Mouse (Mus musculus) E14TG2a.4 (cell line): Measurements from ENCODE around the gene Ryr1.

Experiments
- H3K27me3 ChIP-seq: 2 replicates; pipeline ENCODE4 v1.6.1; 2014; ENCODE audit warnings: low read length, control low read depth; ENCODE audit not compliant: insufficient read depth
- H3K36me3 ChIP-seq: 2 replicates; pipeline ENCODE4 v1.6.1; 2014; ENCODE audit warnings: low read length, control low read depth; ENCODE audit not compliant: insufficient read depth
- H3K4me1 ChIP-seq: replicated peaks from 2 replicates; pipeline ENCODE4 v1.6.1; 2014; ENCODE audit warnings: low read depth, low read length, control low read depth
- H3K4me3 ChIP-seq: replicated peaks from 2 replicates; pipeline ENCODE4 v1.5.1; 2014; ENCODE audit warnings: mild to moderate bottlenecking, low read length
- H3K9me3 ChIP-seq: 2 replicates; pipeline ENCODE4 v1.6.1; 2014; ENCODE audit warnings: low read length, control low read depth
- CTCF ChIP-seq: conservative IDR thresholded peaks from 2 replicates; pipeline ENCODE4 v1.5.1; 2014; ENCODE audit warnings: low read length
- NANOG ChIP-seq: IDR thresholded peaks from 2 replicates; pipeline ENCODE4 v1.6.1; 2014; ENCODE audit warnings: borderline replicate concordance, low read length, mixed read lengths
- POU5F1 ChIP-seq: IDR thresholded peaks from 2 replicates; pipeline ENCODE4 v1.6.1; 2014; ENCODE audit warnings: low read length, borderline replicate concordance

Ryr1 gene

GRCm38 (mm10) chr7:28966181-28966580 lies 158.8 kb downstream of the Ryr1 start:
- H3K36me3 ChIP-seq, result peaks cover 24% of the 10 kb centered on the region
- no peaks in the 10 kb centered on the region for H3K27me3 ChIP-seq
- no peaks in the 10 kb centered on the region for H3K9me3 ChIP-seq
- H3K4me3 ChIP-seq, result peak overlapping the region; percentile 52
- TF ChIP-seq NANOG (no peak), CTCF (no peak), POU5F1 (no peak)
- H3K4me1 ChIP-seq, result peaks cover 82% of the 10 kb centered on the region

- Histone ChIP-seq H3K9me3 (no peaks in the 10 kb centered on the region), H3K4me3 (peak overlapping the region; percentile 26; the same call in 1 of the 2 replicates), H3K36me3 (peaks cover 20% of the 10 kb centered on the region), H3K4me1 (peaks cover 82% of the 10 kb centered on the region), H3K27me3 (no peaks in the 10 kb centered on the region)
- no peak for TF ChIP-seq CTCF
- TF ChIP-seq POU5F1, result no peak
- TF ChIP-seq NANOG, result no peak
These were observed 159.6 kb downstream of the Ryr1 start for GRCm38 (mm10) chr7:28965346-28965840.

- Histone ChIP-seq H3K27me3 (no peaks in the 10 kb centered on the region), H3K4me3 (peak overlapping the region; percentile 65), H3K4me1 (peaks cover 82% of the 10 kb centered on the region), H3K36me3 (peaks cover 21% of the 10 kb centered on the region), H3K9me3 (no peaks in the 10 kb centered on the region)
- 0 out of 2 replicates have a peak, but pooled peaks have one; percentile 45 for TF ChIP-seq POU5F1
- no peak for TF ChIP-seq CTCF
- TF ChIP-seq NANOG, result peak; percentile 99
These were observed 161.5 kb downstream of the Ryr1 start for GRCm38 (mm10) chr7:28963399-28963923.

DNA sequence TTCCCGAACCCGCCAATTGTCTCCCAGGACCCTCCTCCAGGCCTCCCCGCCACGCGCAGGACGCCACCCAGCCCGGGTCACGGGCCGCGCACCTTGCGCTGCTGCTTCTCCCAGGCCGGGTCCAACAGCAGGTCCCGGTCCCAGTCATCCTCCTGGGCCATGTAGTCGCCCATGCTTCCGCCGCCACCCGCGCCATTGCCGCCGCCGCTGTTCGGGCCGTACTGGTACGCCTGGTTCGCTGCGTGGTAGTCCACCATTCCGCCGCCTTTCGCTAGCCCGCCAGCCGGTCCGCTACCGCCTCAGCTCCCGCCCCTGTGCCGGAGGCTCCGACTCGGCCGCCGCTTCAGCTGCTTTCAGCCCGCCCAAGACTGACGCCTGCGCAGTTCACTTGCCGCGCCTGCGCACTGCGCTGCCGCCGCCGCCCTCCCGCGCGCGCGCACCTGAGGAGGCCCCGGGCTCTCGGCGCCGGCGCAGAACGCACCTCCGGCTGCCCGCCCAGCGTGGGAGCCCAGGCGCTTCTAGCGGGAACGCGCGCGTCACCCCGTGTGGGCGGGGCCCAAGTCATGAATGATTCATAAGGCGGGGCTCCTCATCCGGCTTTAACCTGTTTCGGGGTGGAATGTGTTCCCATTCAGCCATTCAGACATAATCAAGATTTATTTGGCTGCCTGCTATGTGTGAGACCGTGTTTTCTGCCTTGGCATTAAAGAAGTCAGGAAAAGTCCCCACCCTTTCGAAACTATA lies 162.9 kb downstream of the Ryr1 start, which contains the start of gene Actn4:
Gene Actn4 (minus strand): TSS at position 414 of the 744 bp plus-strand sequence.
- Histone ChIP-seq H3K36me3 (peaks cover 31% of the 10 kb centered on the region), H3K27me3 (no peaks in the 10 kb centered on the region), H3K9me3 (no peaks in the 10 kb centered on the region), H3K4me3 (peak within 1 kb of the TSS; percentile 100), H3K4me1 (peaks cover 84% of the 10 kb centered on the region)
- TF ChIP-seq CTCF, result no peak
- TF ChIP-seq POU5F1, result no peak
- TF ChIP-seq NANOG, result no peak

DNA sequence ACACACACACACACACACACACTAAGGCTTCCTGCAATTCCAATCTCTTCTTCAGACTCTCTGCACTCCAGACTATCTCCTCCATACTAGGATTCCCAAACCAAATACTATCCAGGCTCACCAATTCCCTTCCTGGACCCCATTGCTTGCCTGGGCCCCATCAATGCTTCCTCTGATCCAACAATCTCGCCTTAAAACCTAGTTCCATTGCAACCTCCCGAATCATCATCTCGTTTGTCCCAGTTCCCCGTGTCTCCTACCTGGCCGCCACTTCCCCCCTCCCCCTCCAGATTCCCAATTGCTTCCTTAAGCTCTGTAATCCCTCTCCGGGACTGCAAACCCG lies 163.4 kb downstream of the Ryr1 start:
- peaks cover 84% of the 10 kb centered on the region for H3K4me1 ChIP-seq
- TF ChIP-seq POU5F1 (no peak), NANOG (no peak), CTCF (no peak)
- no peaks in the 10 kb centered on the region for H3K27me3 ChIP-seq
- H3K9me3 ChIP-seq, result no peaks in the 10 kb centered on the region
- peak overlapping the region; percentile 100 for H3K4me3 ChIP-seq
- H3K36me3 ChIP-seq, result peaks cover 37% of the 10 kb centered on the region

- Histone ChIP-seq H3K9me3 (no peaks in the 10 kb centered on the region), H3K4me3 (peak overlapping the region; percentile 100), H3K27me3 (no peaks in the 10 kb centered on the region), H3K36me3 (peaks cover 47% of the 10 kb centered on the region), H3K4me1 (peaks cover 85% of the 10 kb centered on the region)
- no peak for TF ChIP-seq POU5F1
- TF ChIP-seq CTCF, result no peak
- TF ChIP-seq NANOG, result no peak
These were observed 164.5 kb downstream of the Ryr1 start for GRCm38 (mm10) chr7:28960354-28961046.

- Histone ChIP-seq H3K4me1 (peaks cover 86% of the 10 kb centered on the region), H3K27me3 (no peaks in the 10 kb centered on the region), H3K36me3 (peaks cover 57% of the 10 kb centered on the region), H3K9me3 (no peaks in the 10 kb centered on the region), H3K4me3 (peak overlapping the region; percentile 100)
- TF ChIP-seq POU5F1, result no peak
- TF ChIP-seq CTCF, result no peak
- TF ChIP-seq NANOG, result no peak
These were observed 165.4 kb downstream of the Ryr1 start for GRCm38 (mm10) chr7:28959505-28960045.

- Histone ChIP-seq H3K4me3 (peak overlapping the region; percentile 100), H3K9me3 (no peaks in the 10 kb centered on the region), H3K36me3 (peaks cover 63% of the 10 kb centered on the region), H3K4me1 (peaks cover 89% of the 10 kb centered on the region), H3K27me3 (no peaks in the 10 kb centered on the region)
- TF ChIP-seq CTCF (no peak), NANOG (0 out of 2 replicates have a peak, but pooled peaks have one; percentile 33), POU5F1 (no peak)
These were observed 166.2 kb downstream of the Ryr1 start for GRCm38 (mm10) chr7:28958770-28959169.
